Mouse (Mus musculus) neural tube, embryonic 13.5 days (tissue): ENCODE measurements around the gene Gm28051. TPM values are rescaled to one million over a fixed set of nuclear protein-coding genes. Genes with fewer than 3 reads are reported as not detected.

ENCODE experiments used
- ATAC-seq: fragments of 200-750 bp; cut with Nextera tagmentation; 2 replicates; pipeline ENCODE4 v1.8.0; 2017; ENCODE audit warnings: low read depth, mild to moderate bottlenecking, moderate TSS enrichment, moderate library complexity
- H3K27ac ChIP-seq: fragments of 300-500 bp; sonication (generic); replicated peaks from 2 replicates; pipeline ENCODE4 v1.5.1; 2015; ENCODE audit warnings: moderate library complexity, mild to moderate bottlenecking, inconsistent platforms
- H3K27me3 ChIP-seq: fragments of 300-500 bp; sonication (generic); 2 replicates; pipeline ENCODE4 v1.6.1; 2015; ENCODE audit warnings: mild to moderate bottlenecking, inconsistent platforms
- H3K36me3 ChIP-seq: fragments of 300-500 bp; sonication (generic); 2 replicates; pipeline ENCODE4 v1.6.1; 2015; ENCODE audit warnings: mild to moderate bottlenecking, inconsistent platforms
- H3K4me1 ChIP-seq: fragments of 300-500 bp; sonication (generic); replicated peaks from 2 replicates; pipeline ENCODE4 v1.6.1; 2015; ENCODE audit warnings: inconsistent platforms
- H3K4me2 ChIP-seq: fragments of 300-500 bp; sonication (generic); 2 replicates; pipeline ENCODE4 v1.6.1; 2015; ENCODE audit warnings: inconsistent platforms, mild to moderate bottlenecking, moderate library complexity
- H3K4me3 ChIP-seq: fragments of 300-500 bp; sonication (generic); 2 replicates; pipeline ENCODE4 v1.5.1; 2015; ENCODE audit warnings: mild to moderate bottlenecking, inconsistent platforms
- H3K9ac ChIP-seq: fragments of 300-500 bp; sonication (generic); 2 replicates; pipeline ENCODE4 v1.6.1; 2015; ENCODE audit warnings: moderate library complexity, mild to moderate bottlenecking, inconsistent platforms
- H3K9me3 ChIP-seq: fragments of 300-500 bp; sonication (generic); 2 replicates; pipeline ENCODE4 v1.6.1; 2016; ENCODE audit warnings: inconsistent platforms
- WGBS: fragments of 180-500 bp; shearing (Covaris S2); methylation state at CpG from one replicate; pipeline ENCODE4 v1.1.7; 2015; 5-methylcytosine and 5-hydroxymethylcytosine counted together
- microRNA counts: library from miRNA; unstranded; fragments of <30 nt; microRNA quantifications from one replicate; lab custom pipeline; 2016
- microRNA-seq: library from miRNA; unstranded; fragments of <30 nt; microRNA quantifications from one replicate; pipeline ENCODE4, GENCODE M21; 2016
- polyA plus RNA-seq: library from polyadenylated mRNA; unstranded; fragments of >200 nt; fragmentation: Nextera tagmentation; extraction: Ambion mirVana; gene quantifications from 2 replicates; pipeline ENCODE4 v1.2.1, GENCODE M21; 2015

Gene Gm28051
- polyA plus RNA-seq, 1 experiment from 2014 or later, result not detected

DNA sequence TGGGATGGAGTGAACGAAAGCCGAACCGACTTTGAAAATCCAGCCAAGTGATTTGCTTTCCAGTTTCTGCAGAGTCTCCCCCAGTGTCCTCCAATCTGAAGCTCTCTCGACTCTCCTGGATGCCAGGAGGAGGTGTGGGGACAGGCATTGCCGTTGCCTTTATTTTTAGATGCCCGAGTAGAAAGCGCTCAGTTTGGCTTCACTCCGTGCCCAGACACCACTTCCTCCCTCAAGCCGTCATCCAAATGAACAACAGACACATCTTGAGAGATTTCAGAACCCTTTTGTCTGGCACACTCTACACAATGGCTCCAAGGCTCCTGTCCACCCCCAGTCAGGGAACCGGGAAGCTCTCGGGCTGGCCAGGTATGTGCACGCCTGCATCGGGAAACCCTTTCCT lies 83.4 kb downstream of the Gm28051 start:
- 97% methylated on average over 13 of the region's 13 CpGs for WGBS
- no peak for ATAC-seq
- no peaks in the 10 kb centered on the region for H3K9me3 ChIP-seq

DNA sequence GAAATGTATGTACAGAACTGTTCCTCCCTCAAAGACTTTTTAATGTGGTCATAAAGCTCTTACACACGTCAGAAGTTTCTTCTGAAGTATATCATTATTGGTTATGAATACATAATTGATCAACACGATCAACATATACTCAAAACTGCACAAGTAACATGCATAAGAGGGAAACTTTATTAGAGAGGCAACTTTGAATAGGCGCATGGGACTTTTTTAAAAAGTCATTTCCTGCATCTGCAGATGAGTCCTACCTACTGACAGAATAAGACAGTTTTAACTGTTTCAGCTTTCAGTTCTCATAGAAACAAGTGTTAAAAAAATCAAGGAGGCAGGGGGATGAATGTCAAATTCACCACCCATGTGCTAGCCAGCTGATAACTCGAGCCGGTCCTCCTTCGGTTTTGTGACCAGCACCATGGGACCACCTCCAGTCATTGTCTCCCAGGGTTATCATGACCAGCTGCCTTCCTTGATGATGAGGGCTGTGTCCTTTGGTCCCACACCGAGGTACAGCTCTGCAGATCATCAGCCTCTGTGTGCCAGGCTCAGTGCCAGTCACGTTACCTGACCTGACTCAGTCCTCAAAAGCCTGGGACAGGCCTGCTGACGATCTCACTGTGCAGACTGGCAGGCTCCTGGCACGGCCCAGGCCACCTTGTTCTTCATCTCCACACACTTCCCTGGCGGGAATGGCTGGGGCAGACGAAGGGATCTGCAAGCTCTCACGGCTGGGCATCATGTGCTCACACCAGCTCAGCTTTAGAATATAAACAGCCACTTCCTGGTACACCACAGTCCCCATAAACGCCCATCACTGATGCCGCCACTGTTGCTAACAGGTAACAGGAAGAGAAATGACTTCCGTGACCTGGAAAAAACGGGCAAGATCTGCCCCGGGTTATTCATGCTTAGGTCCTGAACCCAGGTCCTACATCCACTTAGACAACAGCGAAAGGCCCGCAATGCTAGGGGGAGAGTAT lies 84.4 kb downstream of the Gm28051 start:
- no peaks in the 10 kb centered on the region for H3K27me3 ChIP-seq
- 88% methylated on average over 20 of the region's 20 CpGs for WGBS
- H3K4me2 ChIP-seq, result no peak overlapping the region
- no peak overlapping the region for H3K4me3 ChIP-seq
- no peak overlapping the region for H3K9ac ChIP-seq
- H3K4me1 ChIP-seq, result peaks cover 33% of the 10 kb centered on the region
- no peak overlapping the region for H3K27ac ChIP-seq
- peaks cover 18% of the 10 kb centered on the region for H3K36me3 ChIP-seq
- no peak for ATAC-seq
- H3K9me3 ChIP-seq, result no peaks in the 10 kb centered on the region

More for the DNA sequence above, 83.4 kb downstream of the Gm28051 start:
- H3K9ac ChIP-seq, result no peak overlapping the region
- no peak overlapping the region for H3K4me3 ChIP-seq
- H3K4me1 ChIP-seq, result peaks cover 39% of the 10 kb centered on the region
- H3K36me3 ChIP-seq, result peaks cover 18% of the 10 kb centered on the region
- no peak overlapping the region for H3K27ac ChIP-seq
- H3K4me2 ChIP-seq, result no peak overlapping the region
- H3K27me3 ChIP-seq, result no peaks in the 10 kb centered on the region

DNA sequence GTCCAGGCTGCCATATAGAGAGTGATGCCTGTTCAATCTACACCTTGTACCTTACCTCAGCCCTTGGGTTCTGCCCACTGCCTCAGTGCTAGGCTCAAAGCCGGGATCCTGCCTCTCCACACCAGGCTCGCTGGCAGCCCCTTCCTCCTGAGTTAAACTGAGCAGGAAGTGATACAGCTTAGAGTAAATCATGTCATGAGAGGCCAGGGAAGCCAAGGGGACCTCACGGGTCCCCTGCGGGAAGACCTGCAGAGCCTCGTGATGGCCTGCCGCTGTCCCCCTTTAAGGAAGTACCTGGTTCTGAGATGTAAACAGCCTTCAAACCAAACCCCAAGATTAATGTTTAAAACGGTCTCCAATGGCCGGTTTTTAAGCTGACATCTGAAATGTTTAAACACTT lies 85.4 kb downstream of the Gm28051 start:
- no peaks in the 10 kb centered on the region for H3K9me3 ChIP-seq
- no peaks in the 10 kb centered on the region for H3K27me3 ChIP-seq
- no peak overlapping the region for H3K9ac ChIP-seq
- no peak overlapping the region for H3K4me2 ChIP-seq
- H3K4me1 ChIP-seq, result peaks cover 28% of the 10 kb centered on the region
- no peak for ATAC-seq
- WGBS, result 76% methylated on average over 8 of the region's 8 CpGs
- H3K4me3 ChIP-seq, result no peak overlapping the region
- no peak overlapping the region for H3K27ac ChIP-seq
- peaks cover 18% of the 10 kb centered on the region for H3K36me3 ChIP-seq

DNA sequence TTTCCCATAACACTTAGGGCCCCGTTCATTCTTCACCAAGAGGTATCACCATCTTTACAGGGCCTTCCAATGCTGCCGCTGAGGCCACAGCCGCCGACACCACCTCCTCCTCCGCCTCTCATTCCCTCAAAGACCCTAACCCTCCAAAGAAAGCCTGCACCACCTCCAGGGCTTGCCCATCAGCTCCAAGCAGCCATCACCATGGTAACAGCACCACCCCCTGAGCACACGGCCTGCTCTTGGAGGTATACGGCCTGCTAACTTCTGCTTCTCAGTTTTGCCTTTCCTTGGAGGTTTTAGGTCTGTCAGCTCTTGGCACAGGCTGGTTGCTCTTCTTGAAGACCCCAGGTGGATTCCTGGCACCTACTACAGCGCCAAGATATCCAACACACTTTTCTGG lies 86.7 kb downstream of the Gm28051 start:
- Histone ChIP-seq H3K4me2 (no peak overlapping the region), H3K27me3 (no peaks in the 10 kb centered on the region), H3K9ac (peak overlapping the region; percentile 43; the same call in 1 of the 2 replicates), H3K4me3 (no peak overlapping the region), H3K9me3 (no peaks in the 10 kb centered on the region), H3K27ac (no peak overlapping the region), H3K4me1 (peaks cover 19% of the 10 kb centered on the region), H3K36me3 (peaks cover 18% of the 10 kb centered on the region)
- WGBS, result 37% methylated on average over 8 of the region's 8 CpGs
- ATAC-seq, result peak; percentile 24; the same call in 1 of the 2 replicates

MicroRNA genes within 50 kb of the gene (microRNA counts, 519-probe panel; counts per million panel counts)
- not detected for microRNA mmu-miR-1936 (lab: Ali Mortazavi, UCI)

Small RNA genes lying within 50 kb of the gene (microRNA-seq; reads per million reads assigned to microRNA genes)
- gene Mir1936, result not detected

Other genes starting within 250 kb of the Gm28051 start
- gene Chga, start 202.8 kb downstream of the Gm28051 start, polyA plus RNA-seq, result 113 and 129 TPM in 2 replicates
- gene Itpk1, start 52.8 kb downstream of the Gm28051 start, polyA plus RNA-seq, result 30.9 and 34.0 TPM in 2 replicates
- gene Moap1, start 14.1 kb downstream of the Gm28051 start, polyA plus RNA-seq, result 53.0 and 58.6 TPM in 2 replicates
- 11.0 and 13.3 TPM in 2 replicates for gene Tmem251, start 14.0 kb downstream of the Gm28051 start, polyA plus RNA-seq
- gene Gon7, start within 50 bp of the Gm28051 start, polyA plus RNA-seq, result 50.3 and 50.8 TPM in 2 replicates
- gene Ubr7, start 202 bp upstream of the Gm28051 start, polyA plus RNA-seq, result 39.0 and 40.9 TPM in 2 replicates
- gene Gm20604, start 907 bp upstream of the Gm28051 start, polyA plus RNA-seq, result 37.6 and 41.3 TPM in 2 replicates
- 14.0 and 15.2 TPM in 2 replicates for gene Btbd7, start 120.7 kb upstream of the Gm28051 start, polyA plus RNA-seq
- gene Cox8c, start 141.6 kb upstream of the Gm28051 start, polyA plus RNA-seq, result not detected in 2 replicates
- gene Unc79, start 191.1 kb upstream of the Gm28051 start, polyA plus RNA-seq, result 5.8 and 6.5 TPM in 2 replicates